Mouse (Mus musculus) midbrain, embryonic 11.5 days (tissue): ENCODE results near the gene Vars2. TPM values are rescaled to one million over a fixed set of nuclear protein-coding genes. Genes with fewer than 3 reads are reported as not detected.

Source experiments
- ATAC-seq: fragments of 200-750 bp; cut with Nextera tagmentation; 2 replicates; pipeline ENCODE4 v1.8.0; 2017; ENCODE audit warnings: moderate TSS enrichment, moderate library complexity; ENCODE audit not compliant: low FRiP score
- DNase-seq: peaks from one replicate; pipeline ENCODE4 v3.0.0; 2015; ENCODE audit warnings: low spot score; ENCODE audit errors: missing footprints
- H3K27ac ChIP-seq: fragments of 300-500 bp; sonication (generic); 2 replicates; pipeline ENCODE4 v1.5.1; 2014; ENCODE audit warnings: low read depth, low read length
- H3K27me3 ChIP-seq: fragments of 300-500 bp; sonication (generic); 2 replicates; pipeline ENCODE4 v1.6.1; 2014; ENCODE audit warnings: mild to moderate bottlenecking, low read length, moderate library complexity, mixed read lengths; ENCODE audit not compliant: control insufficient read depth, insufficient read depth
- H3K36me3 ChIP-seq: fragments of 300-500 bp; sonication (generic); 2 replicates; pipeline ENCODE4 v1.6.1; 2014; ENCODE audit warnings: mild to moderate bottlenecking, low read length, moderate library complexity, mixed read lengths; ENCODE audit not compliant: control insufficient read depth, insufficient read depth
- H3K4me1 ChIP-seq: fragments of 300-500 bp; sonication (generic); 2 replicates; pipeline ENCODE4 v1.6.1; 2014; ENCODE audit warnings: low read length; ENCODE audit not compliant: control insufficient read depth, insufficient read depth
- H3K4me2 ChIP-seq: fragments of 300-500 bp; sonication (generic); 2 replicates; pipeline ENCODE4 v1.6.1; 2014; ENCODE audit warnings: mild to moderate bottlenecking, moderate library complexity
- H3K4me3 ChIP-seq: fragments of 300-500 bp; sonication (generic); 2 replicates; pipeline ENCODE4 v1.5.1; 2014; ENCODE audit warnings: low read depth, low read length
- H3K9ac ChIP-seq: fragments of 300-500 bp; sonication (generic); 2 replicates; pipeline ENCODE4 v1.6.1; 2014; ENCODE audit warnings: low read length
- H3K9me3 ChIP-seq: fragments of 300-500 bp; sonication (generic); 2 replicates; pipeline ENCODE4 v1.6.1; 2016; ENCODE audit warnings: low read length; ENCODE audit not compliant: control insufficient read depth
- WGBS: fragments of 180-500 bp; shearing (Covaris S2); extraction: QIAGEN DNeasy Blood & Tissue Kit; methylation state at CpG from one replicate; pipeline ENCODE4 v1.1.7; 2014; 5-methylcytosine and 5-hydroxymethylcytosine counted together
- polyA plus RNA-seq: library from polyadenylated mRNA; unstranded; fragments of >200 nt; fragmentation: Nextera tagmentation; extraction: Ambion mirVana; gene quantifications from 2 replicates; pipeline ENCODE4 v1.2.1, GENCODE M21; 2014

The Vars2 gene
- polyA plus RNA-seq, 1 experiment from 2014 or later: 10.5 TPM

- WGBS: 90% methylated on average over 25 of the region's 25 CpGs
- H3K9ac ChIP-seq: no peak overlapping the region
- H3K36me3 ChIP-seq: peaks cover 74% of the 10 kb centered on the region
- no peaks in the 10 kb centered on the region for H3K9me3 ChIP-seq
- H3K27me3 ChIP-seq: no peaks in the 10 kb centered on the region
- no peak for ATAC-seq
- no peak for DNase-seq
- H3K4me3 ChIP-seq: no peak overlapping the region
- H3K4me2 ChIP-seq: no peak overlapping the region
- H3K4me1 ChIP-seq: peaks cover 9% of the 10 kb centered on the region
- H3K27ac ChIP-seq: no peak overlapping the region
These were observed 21.2 kb upstream of the Vars2 start for GRCm38 (mm10) chr17:35688347-35689175.

DNA sequence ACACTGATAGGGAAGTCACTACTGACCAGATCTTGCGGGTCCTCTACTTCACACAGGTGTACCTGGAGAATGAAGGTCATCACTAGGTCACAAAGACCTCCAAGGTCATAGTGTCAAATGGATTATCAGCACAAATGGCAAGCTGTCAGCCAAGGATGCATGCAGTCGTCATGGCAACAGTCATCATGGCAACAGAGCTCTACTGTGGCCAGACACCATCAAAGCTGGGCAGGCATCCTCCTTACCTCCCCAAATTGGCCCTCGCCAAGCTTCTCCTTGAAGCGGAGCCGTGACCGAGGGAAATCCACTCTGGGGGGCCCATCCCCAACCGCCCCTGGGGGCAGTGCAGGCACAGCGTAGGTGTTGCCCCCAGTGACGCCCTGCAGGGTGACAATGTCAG is 17.7 kb upstream of the Vars2 start:
- DNase-seq (no peak), ATAC-seq (peak; percentile 40; the same call in 1 of the 2 replicates)
- Histone ChIP-seq H3K36me3 (peaks cover 74% of the 10 kb centered on the region), H3K27ac (peak overlapping the region; percentile 20; the same call in 1 of the 2 replicates), H3K9me3 (no peaks in the 10 kb centered on the region), H3K4me3 (no peak overlapping the region), H3K9ac (no peak overlapping the region), H3K27me3 (no peaks in the 10 kb centered on the region), H3K4me2 (no peak overlapping the region), H3K4me1 (peaks cover 9% of the 10 kb centered on the region)
- 51% methylated on average over 9 of the region's 9 CpGs for WGBS

DNA sequence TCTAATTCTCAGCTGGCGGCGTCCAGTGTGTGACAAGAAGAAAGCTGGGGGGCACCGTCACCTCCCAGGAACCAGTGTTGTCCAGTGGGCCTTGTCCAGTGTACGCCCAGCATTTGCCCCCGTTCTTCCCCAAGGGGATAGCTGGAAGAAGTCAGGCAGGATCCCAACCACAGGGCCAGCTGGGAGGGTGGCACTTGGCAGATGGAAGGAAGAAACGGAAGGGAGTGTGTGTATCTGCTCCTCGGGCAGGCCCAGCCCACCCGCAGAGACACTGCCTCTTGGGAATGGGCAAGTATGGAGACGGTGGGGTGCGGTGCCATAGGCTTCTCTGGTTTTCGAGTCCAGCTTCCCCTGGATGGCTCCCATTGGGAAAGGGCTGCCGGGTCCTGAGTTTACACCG is 14.6 kb upstream of the Vars2 start:
- 88% methylated on average over 13 of the region's 13 CpGs for WGBS
- Histone ChIP-seq H3K27ac (no peak overlapping the region), H3K27me3 (no peaks in the 10 kb centered on the region), H3K4me2 (no peak overlapping the region), H3K36me3 (peaks cover 53% of the 10 kb centered on the region), H3K9ac (no peak overlapping the region), H3K4me3 (no peak overlapping the region), H3K4me1 (peaks cover 9% of the 10 kb centered on the region), H3K9me3 (no peaks in the 10 kb centered on the region)
- DNase-seq (peak; percentile 56), ATAC-seq (no peak)

- Histone ChIP-seq H3K9me3 (no peaks in the 10 kb centered on the region), H3K4me1 (peaks cover 2% of the 10 kb centered on the region; the same call in 1 of the 2 replicates), H3K9ac (no peak overlapping the region), H3K27ac (no peak overlapping the region), H3K36me3 (peaks cover 39% of the 10 kb centered on the region), H3K4me2 (no peak overlapping the region), H3K27me3 (no peaks in the 10 kb centered on the region), H3K4me3 (no peak overlapping the region)
- 46% methylated on average over 6 of the region's 6 CpGs for WGBS
- ATAC-seq (peak; percentile 40; the same call in 1 of the 2 replicates), DNase-seq (no peak)
These were observed 13.2 kb upstream of the Vars2 start for GRCm38 (mm10) chr17:35680591-35680990.

- Histone ChIP-seq H3K4me2 (peak within 1 kb of the TSS; percentile 69), H3K4me3 (peak within 1 kb of the TSS; percentile 57), H3K4me1 (peaks cover 7% of the 10 kb centered on the region), H3K9me3 (no peaks in the 10 kb centered on the region), H3K27ac (no peak within 1 kb of the TSS), H3K27me3 (no peaks in the 10 kb centered on the region), H3K9ac (peak within 1 kb of the TSS; percentile 66), H3K36me3 (no peaks in the 10 kb centered on the region)
- ATAC-seq (peak; percentile 96), DNase-seq (peak; percentile 98)
- WGBS: 4% methylated on average over 23 of the region's 23 CpGs
These were observed 6.1 kb upstream of the Vars2 start, which contains the start of gene Gtf2h4 for GRCm38 (mm10) chr17:35673416-35674035. TSS of gene Gtf2h4 (minus strand) at chr17:35673739.

DNA sequence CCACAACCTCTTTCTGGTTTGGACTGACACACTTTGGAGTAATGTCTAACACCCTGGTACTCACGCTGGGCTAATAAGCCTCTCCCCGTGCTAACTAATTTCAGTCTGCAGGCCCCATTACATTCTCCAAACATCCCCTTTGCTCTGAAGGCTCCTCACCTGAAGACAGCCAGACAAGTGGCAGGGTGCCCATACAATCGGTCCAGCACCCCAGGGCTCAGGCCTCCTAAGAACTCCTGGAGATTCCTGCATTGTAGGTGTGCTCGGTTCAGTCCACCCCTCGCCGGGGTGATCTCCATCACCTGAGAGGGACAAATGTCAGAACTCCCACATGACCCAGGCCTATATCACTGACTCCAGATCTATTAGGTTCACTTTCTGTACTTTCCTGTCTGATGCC is 5.1 kb upstream of the Vars2 start:
- DNase-seq (no peak), ATAC-seq (no peak)
- Histone ChIP-seq H3K4me2 (no peak overlapping the region), H3K27me3 (no peaks in the 10 kb centered on the region), H3K4me1 (peaks cover 11% of the 10 kb centered on the region), H3K27ac (no peak overlapping the region), H3K9ac (no peak overlapping the region), H3K36me3 (no peaks in the 10 kb centered on the region), H3K4me3 (no peak overlapping the region), H3K9me3 (no peaks in the 10 kb centered on the region)
- 88% methylated on average over 6 of the region's 6 CpGs for WGBS

DNA sequence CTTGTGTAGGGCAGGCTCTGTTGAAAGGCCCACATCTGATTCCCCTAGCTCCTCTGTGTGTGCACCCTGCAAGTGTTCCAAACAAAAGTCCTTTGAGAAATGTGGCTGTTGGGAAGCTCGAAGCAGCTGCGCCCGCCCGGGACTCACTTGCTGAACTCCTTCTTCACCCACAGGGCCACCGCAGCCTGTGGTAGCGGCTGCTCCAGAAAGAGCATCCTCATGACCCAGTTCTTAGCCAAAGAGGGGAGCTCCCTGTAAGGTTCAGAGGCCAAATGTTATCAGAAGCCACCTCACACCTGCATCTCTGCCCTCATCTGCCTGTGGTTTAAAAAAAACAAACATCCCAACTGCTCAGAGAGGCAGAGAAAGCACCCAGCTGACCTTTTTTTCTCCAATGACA is 4.5 kb upstream of the Vars2 start:
- no peaks in the 10 kb centered on the region for H3K9me3 ChIP-seq
- no peaks in the 10 kb centered on the region for H3K27me3 ChIP-seq
- no peaks in the 10 kb centered on the region for H3K36me3 ChIP-seq
- ATAC-seq: no peak
- H3K9ac ChIP-seq: no peak overlapping the region
- 89% methylated on average over 6 of the region's 6 CpGs for WGBS
- peaks cover 11% of the 10 kb centered on the region for H3K4me1 ChIP-seq
- no peak overlapping the region for H3K27ac ChIP-seq
- no peak for DNase-seq
- H3K4me2 ChIP-seq: no peak overlapping the region
- H3K4me3 ChIP-seq: no peak overlapping the region

DNA sequence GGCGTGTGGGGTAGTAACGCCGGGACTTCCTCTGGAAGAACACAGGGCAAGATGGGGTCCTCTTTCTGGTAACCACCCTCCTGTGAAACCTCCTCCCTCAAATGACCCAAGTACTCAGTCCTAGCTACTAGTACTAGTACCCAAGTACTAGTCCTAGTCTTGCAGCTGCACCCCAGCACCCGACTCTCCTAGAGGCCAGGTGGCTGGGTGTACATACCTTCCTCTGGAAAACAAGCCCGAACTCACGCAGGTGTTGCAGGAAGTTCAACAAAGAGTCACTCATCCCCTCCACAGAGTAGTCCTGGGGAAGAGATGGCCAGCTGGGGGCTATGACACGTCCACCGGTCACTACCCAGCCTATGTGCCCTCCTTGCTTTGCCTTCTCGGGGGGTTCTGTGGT is 2.3 kb upstream of the Vars2 start:
- Histone ChIP-seq H3K4me2 (no peak overlapping the region), H3K27ac (no peak overlapping the region), H3K4me3 (no peak overlapping the region), H3K9ac (no peak overlapping the region), H3K27me3 (no peaks in the 10 kb centered on the region), H3K9me3 (no peaks in the 10 kb centered on the region), H3K4me1 (peaks cover 16% of the 10 kb centered on the region), H3K36me3 (no peaks in the 10 kb centered on the region)
- ATAC-seq (no peak), DNase-seq (no peak)
- 92% methylated on average over 9 of the region's 9 CpGs for WGBS

GRCm38 (mm10) chr17:35666851-35667256 is 538 bp downstream of the Vars2 start:
- Histone ChIP-seq H3K27me3 (no peaks in the 10 kb centered on the region), H3K9ac (peak overlapping the region; percentile 84), H3K9me3 (no peaks in the 10 kb centered on the region), H3K4me1 (peaks cover 9% of the 10 kb centered on the region), H3K27ac (peak overlapping the region; percentile 82), H3K36me3 (peaks cover 3% of the 10 kb centered on the region), H3K4me2 (peak overlapping the region; percentile 95), H3K4me3 (peak overlapping the region; percentile 67)
- DNase-seq (no peak), ATAC-seq (no peak; the same call in none of the 2 replicates)
- WGBS: 5% methylated on average over 13 of the region's 13 CpGs
